Mouse (Mus musculus): ENCODE measurements around the gene Tmcc2.

- TF ChIP-seq CTCF (IDR thresholded peaks at IDR 0.05; ENCODE audit: low read depth, low read length) (no peak), GATA2 (IDR thresholded peaks at IDR 0.05; ENCODE audit: borderline replicate concordance, low read depth, low read length) (no peak), GATA1 (IDR thresholded peaks at IDR 0.05; ENCODE audit: borderline replicate concordance, low read length) (no peak)
Measured at GRCm38 (mm10) chr1:132346134-132346851, 44.8 kb downstream of the Tmcc2 start.
